9 mouse cellular contexts compared by ENCODE assay signal in genomic region chr2:172393391-172394051, GRCm38 (mm10). TPM values are rescaled to one million over a fixed set of nuclear protein-coding genes. Genes with fewer than 3 reads are reported as not detected.
DNase-seq lines count a peak whose midpoint lies in the region; ATAC-seq and TF ChIP-seq lines count a peak whose summit lies in the region.
"Had no signal": no experiment of that assay in that cellular context is flagged by ENCODE, and none has a peak within 500 bp of the region (broad histone marks: within the 10 kb centered on the region; RNA-seq: fewer than 3 reads in every experiment).

TSS of gene Cass4 (plus strand) at chr2:172393794.

- H3K4me2 ChIP-seq in heart, embryonic 16.5 days (ENCODE audit: low read depth, low read length), result peak within 1 kb of the TSS; percentile 37
- H3K4me2 ChIP-seq: embryonic facial prominence, embryonic 13.5 days had no signal

- peak; percentile 60; the same call in 1 of the 2 replicates for TF ChIP-seq EP300 in ES-Bruce4 (IDR thresholded peaks at IDR 0.05; ENCODE audit: insufficient read depth, low read depth, low read length)

- ATAC-seq in heart, embryonic 16.5 days (replicated peaks; ENCODE audit: extremely low read depth, insufficient read depth, low FRiP score), result no peak

- H3K36me3 ChIP-seq in ES-Bruce4 (ENCODE audit: control insufficient read depth, insufficient read depth, low read length, poor library complexity, severe bottlenecking) (no peaks in the 10 kb centered on the region), macrophage (ENCODE audit: inconsistent target) (no peaks in the 10 kb centered on the region)
- no peaks in the 10 kb centered on the region for H3K36me3 ChIP-seq in heart, embryonic 16.5 days (ENCODE audit: control insufficient read depth, insufficient read depth)
- H3K36me3 ChIP-seq: embryonic facial prominence, embryonic 13.5 days had no signal

- H3K27ac ChIP-seq in ES-Bruce4 (ENCODE audit: insufficient read depth, low read length) (no peak within 1 kb of the TSS), macrophage (peak within 1 kb of the TSS; percentile 42)
- no peak within 1 kb of the TSS for H3K27ac ChIP-seq in heart, embryonic 16.5 days (ENCODE audit: low read length)
- H3K27ac ChIP-seq: embryonic facial prominence, embryonic 13.5 days had no signal

- peaks cover 1% of the 10 kb centered on the region for H3K4me1 ChIP-seq in ES-Bruce4 (ENCODE audit: control insufficient read depth, insufficient read depth, low read length)
- H3K4me1 ChIP-seq in heart, embryonic 16.5 days (ENCODE audit: control insufficient read depth, insufficient read depth, low read length), result no peaks in the 10 kb centered on the region; the same call in 1 of the 2 replicates
- H3K4me1 ChIP-seq: embryonic facial prominence, embryonic 13.5 days had no signal

- TF ChIP-seq CTCF in ES-Bruce4 (IDR thresholded peaks at IDR 0.05; ENCODE audit: low read depth, low read length), result no peak

- no peak for TF ChIP-seq POLR2A in ES-Bruce4 (IDR thresholded peaks at IDR 0.05; ENCODE audit: insufficient read depth, low read length)

- H3K79me2 ChIP-seq in macrophage (ENCODE audit: inconsistent target), result 0 out of 2 replicates have a peak, but pooled peaks cover 11% of the 10 kb centered on the region

- peak; percentile 53 for DNase-seq in 416B (ENCODE audit: low read depth)
- no peak for DNase-seq in urinary bladder, adult 18-20 months (ENCODE audit: low spot score in 2 of 2)
- no peak for DNase-seq in left cerebral cortex, adult 18-20 months (ENCODE audit: low spot score in 2 of 2)
- no peak for DNase-seq in kidney, postnatal 14 days
- DNase-seq in cerebellum, adult 18-20 months, result no peak

- peak within 1 kb of the TSS; percentile 34 for H3K4me3 ChIP-seq in ES-Bruce4 (ENCODE audit: low read depth, low read length)
- peak within 1 kb of the TSS; percentile 6; the same call in 1 of the 2 replicates for H3K4me3 ChIP-seq in heart, embryonic 16.5 days (ENCODE audit: low read length)
- H3K4me3 ChIP-seq in macrophage (ENCODE audit: inconsistent target), result peak within 1 kb of the TSS; percentile 31
- H3K4me3 ChIP-seq: embryonic facial prominence, embryonic 13.5 days had no signal

- H3K9ac ChIP-seq in ES-Bruce4 (ENCODE audit: low read depth, poor library complexity, severe bottlenecking), result no peak within 1 kb of the TSS
- no peak within 1 kb of the TSS for H3K9ac ChIP-seq in heart, embryonic 16.5 days (ENCODE audit: low read length)
- H3K9ac ChIP-seq: embryonic facial prominence, embryonic 13.5 days had no signal

- H3K9me3 ChIP-seq in ES-Bruce4 (replicated peaks; ENCODE audit: control insufficient read depth, insufficient read depth, low read length, poor library complexity, severe bottlenecking), result no peaks in the 10 kb centered on the region
- no peaks in the 10 kb centered on the region for H3K9me3 ChIP-seq in heart, embryonic 16.5 days (replicated peaks; ENCODE audit: control insufficient read depth, low read length)
- H3K9me3 ChIP-seq: embryonic facial prominence, embryonic 13.5 days had no signal

- 18% methylated on average over 13 of the region's 13 CpGs for WGBS in heart, embryonic 16.5 days
- 8% methylated on average over 12 of the region's 13 CpGs for WGBS in macrophage (ENCODE audit: missing documents)

- H3K27me3 ChIP-seq in ES-Bruce4 (ENCODE audit: control insufficient read depth, insufficient read depth, low read length, poor library complexity, severe bottlenecking), result no peaks in the 10 kb centered on the region
- no peaks in the 10 kb centered on the region for H3K27me3 ChIP-seq in heart, embryonic 16.5 days (ENCODE audit: control insufficient read depth, insufficient read depth, low read length)
- H3K27me3 ChIP-seq: embryonic facial prominence, embryonic 13.5 days had no signal

RNA-seq across cellular contexts. Expression of gene Cass4, which starts in this region (rescaled TPM):
- polyA plus RNA-seq in ES-Bruce4 (2011; ENCODE audit: insufficient read depth, insufficient read length, low read depth, missing spikeins) (0.37 and 0.52 TPM in 2 replicates), macrophage (2018) (0.40 to 3.1 TPM (median 0.60 TPM) in 3 replicates)
- 1.0 TPM in 2 replicates for polyA plus RNA-seq in heart, embryonic 16.5 days (2015; fragmentation: Nextera tagmentation; extraction: Ambion mirVana)
- 1 to 10 TPM in 14 of 26 experiments, under 1 TPM in 12; 0.19 to 9.7 (median 1.1) TPM for total RNA-seq in macrophage (2018; cell fraction: chromatin; rRNA removed)
- total RNA-seq in macrophage (2018; cell fraction: cytosol; rRNA removed), result 1 to 10 TPM in 10 of 26 experiments, under 1 TPM in 16; 0.13 to 4.9 (median 0.87) TPM
- total RNA-seq in macrophage (2018; cell fraction: nucleus; rRNA removed), result 1 to 10 TPM in 17 of 26 experiments, under 1 TPM in 8, not detected in 1; 0.22 to 5.6 (median 1.4) TPM
- total RNA-seq in left cerebral cortex, adult 18-20 months (2021), result under 1 TPM; 0.35 to 0.42 TPM
